Mouse (Mus musculus) c-Kit-positive CD71-negative TER-119-negative erythroid progenitor cells, embryonic 14.5 days (primary cell): ENCODE results near the gene Kif27.
"Not testable (repeated sequence)": the region's sequence is repeated elsewhere in the genome, so short reads cannot be mapped to it uniquely, and the experiment has no call there.

Experiments
- DNase-seq: peaks from one replicate; pipeline ENCODE4 v3.0.0-alpha.2; 2013; ENCODE audit warnings: low read depth

The Kif27 gene

DNA sequence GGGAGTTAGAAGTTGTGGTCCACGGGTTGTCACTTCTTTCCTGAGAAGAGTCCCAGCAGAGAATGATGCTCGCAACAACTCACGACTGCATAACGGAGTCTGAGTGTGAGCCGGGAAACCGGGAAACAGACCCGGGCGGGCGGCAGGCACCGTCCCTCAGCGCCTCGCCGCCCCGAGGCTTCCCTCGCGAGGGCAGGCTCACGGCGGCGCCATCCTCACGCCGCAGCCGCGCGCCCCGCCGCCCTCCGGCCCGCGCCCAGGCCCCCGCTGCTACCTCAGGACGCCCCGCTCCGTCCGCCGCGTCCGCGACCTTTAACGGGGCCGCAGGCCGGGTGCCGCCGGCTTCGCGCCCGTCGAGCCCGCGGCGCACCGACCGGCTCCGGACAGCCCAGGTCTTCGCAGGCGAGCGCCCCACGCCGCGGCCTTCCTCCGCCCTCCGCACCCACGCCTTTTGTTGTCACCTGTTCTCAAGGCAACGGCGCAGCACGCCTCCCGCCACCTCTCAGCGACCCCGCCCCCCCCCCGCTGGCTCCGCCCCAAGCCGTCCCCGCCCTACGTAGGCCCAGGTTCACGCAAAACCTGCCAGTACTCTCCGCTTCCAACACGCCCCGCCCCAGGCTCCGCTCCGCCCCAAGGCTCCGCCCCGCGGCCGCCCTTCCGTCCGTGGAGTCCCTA is at the start of gene Kif27:
Gene Kif27 (minus strand): TSS at position 494 of the 675 bp plus-strand sequence.
- peak; percentile 80 for DNase-seq

DNA sequence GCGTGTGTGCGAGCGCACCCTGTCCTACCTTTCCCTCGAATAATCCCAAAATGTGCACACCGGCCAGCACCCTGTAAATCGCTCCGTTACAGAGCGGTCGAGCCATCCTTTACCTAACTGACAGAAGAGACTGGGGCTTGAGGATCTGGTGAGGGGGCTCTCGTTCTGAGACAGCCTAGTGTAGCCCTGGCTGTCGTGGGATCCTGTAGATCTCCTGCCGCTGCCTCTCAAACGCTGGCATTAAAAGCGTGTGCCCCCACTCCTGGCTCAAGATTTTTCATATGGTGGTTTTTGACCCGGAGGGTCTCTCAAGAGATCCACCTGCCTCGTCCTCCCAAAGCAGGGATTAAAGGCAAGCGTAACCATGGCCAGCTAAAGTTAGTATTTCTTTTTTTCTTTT is 44.3 kb upstream of the Kif27 start, which contains the start of gene Hnrnpk:
Gene Hnrnpk (minus strand): TSS at position 101 of the 400 bp plus-strand sequence.
- not testable (repeated sequence) for DNase-seq

DNA sequence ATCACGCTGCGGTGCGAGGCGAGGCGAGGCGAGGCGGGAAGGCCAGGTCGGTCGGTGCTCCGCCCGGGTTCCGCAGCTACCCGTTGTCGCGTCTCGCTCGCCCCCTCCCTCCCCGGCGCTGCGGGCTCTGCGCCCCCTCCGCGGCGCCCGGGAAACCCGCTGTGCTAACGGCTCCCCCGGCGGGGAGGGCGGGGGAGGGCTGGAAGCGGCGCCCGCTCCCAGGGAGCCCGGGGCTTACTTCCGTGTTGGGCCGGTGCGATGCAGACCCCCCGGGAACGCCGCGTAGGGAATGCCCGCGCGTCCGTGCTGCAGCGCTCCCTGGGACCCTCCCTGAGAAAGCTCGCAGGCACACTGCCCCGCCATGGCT is 43.8 kb upstream of the Kif27 start:
- no peak for DNase-seq

DNA sequence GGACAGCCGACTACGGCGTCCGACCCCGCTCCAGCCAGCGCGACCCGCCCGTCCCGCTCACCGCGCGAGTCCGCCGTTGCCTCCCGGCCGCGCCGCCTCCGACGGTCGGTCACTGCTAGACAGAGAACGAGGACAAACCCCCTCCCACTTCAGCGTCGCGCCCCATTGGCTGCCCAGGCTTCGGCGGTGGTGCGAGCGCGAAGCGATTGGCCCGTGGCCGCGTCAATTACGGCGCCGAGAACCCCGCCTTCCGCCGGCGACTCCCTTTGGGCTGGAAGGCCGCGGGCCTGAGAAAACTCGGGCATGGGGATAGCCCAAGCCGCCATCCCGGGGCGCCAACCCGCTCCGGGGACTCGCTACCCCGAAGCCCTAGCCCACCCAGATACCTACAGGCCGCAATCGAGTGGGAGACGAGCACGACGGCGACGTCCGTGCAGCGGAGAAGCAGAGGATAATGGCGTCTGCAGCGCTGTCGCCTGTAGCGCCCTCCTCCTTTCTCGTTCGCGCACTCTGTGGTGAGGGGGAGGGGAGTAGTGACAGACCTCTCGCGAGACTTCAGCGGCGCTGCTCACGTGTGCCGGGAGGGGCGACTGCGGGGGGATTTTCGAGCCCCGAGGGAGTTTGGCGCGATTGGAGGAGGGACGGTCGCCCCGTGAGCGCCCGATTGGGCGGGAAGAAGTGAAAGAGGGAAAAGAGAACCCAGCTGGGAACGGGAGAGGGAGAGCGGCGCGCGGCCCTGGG is 43.3 kb upstream of the Kif27 start, which contains the start of gene Rmi1:
Gene Rmi1 (plus strand): TSS at position 246 of the 741 bp plus-strand sequence.
- DNase-seq: peak; percentile 97

DNA sequence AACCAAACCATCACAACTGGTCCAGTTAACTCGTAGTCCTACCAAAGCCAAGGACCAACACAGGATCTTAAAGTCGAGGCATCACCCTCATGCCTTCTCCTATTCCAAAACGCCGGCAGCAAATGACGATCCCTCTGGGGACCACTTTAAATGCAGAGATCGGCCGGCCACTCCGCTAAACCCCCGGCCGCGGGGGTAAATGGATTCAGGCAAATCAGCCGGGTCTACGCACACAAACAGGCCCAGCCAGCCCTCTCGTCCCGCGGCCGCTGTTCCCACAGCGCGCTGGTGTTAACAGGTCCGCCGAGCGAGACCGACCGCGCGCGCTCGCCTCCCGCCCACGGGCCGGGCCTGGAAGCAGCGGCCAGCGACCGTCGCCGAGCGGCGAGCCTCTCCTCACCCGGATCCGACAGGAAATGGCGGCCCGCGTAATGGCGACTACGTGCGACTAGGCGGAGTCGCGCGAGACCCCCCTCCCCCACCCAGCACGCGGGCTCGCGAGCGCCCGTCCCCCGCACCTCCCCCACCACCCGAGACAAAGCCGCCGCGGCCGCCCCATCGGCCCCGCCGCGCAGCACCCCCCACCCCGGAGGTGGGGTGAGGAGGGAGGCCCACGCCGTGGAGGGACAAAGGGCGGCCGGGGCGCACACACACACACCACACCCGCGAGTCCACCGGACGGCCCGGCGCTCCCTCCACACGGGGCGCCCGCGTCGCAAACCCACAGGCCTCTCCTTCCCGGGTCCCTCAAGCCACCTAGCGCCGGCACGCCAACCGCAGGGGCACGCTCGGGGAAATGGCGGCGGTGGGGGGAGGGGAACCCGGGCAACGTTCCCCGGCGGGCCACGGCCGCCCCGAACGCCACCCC is 42.4 kb upstream of the Kif27 start:
- no peak for DNase-seq

DNA sequence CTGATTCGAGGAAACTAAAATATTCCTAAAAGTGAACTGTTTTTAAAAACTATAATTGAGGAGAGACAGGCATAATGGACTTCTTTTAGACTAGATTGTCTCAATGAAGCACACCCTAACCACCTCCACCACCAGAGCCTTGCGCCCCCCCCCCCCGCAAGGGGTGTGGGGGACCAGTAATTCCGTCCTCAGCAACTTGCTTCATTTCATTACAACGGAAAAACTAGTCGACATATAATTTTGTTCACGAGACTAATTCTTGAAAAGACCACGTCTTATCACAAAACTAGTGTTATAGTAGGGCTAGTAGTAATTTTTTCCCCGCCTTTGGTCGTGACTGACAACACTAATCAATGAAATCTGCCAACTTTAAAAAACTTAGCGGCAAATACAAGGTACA is 41.7 kb upstream of the Kif27 start:
- no peak for DNase-seq

DNA sequence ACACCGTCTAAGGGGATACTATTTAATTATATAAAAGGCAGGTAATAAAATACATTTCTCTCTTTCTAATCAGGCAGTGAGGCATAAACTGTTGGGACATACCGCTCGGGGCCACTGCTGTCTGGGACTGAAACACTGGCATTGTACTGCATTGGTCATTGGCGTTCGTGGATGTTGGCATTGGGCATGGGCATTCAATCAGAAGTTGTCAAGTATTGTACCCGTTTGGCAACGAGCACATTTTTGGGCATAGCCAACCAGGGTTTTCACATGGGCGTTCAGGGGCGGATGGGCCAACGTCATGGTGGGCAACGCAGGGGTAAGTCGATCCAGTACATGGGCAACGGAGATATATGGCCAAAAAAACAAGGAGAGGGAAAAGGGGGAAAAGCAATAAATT is 38.7 kb upstream of the Kif27 start:
- no peak for DNase-seq

DNA sequence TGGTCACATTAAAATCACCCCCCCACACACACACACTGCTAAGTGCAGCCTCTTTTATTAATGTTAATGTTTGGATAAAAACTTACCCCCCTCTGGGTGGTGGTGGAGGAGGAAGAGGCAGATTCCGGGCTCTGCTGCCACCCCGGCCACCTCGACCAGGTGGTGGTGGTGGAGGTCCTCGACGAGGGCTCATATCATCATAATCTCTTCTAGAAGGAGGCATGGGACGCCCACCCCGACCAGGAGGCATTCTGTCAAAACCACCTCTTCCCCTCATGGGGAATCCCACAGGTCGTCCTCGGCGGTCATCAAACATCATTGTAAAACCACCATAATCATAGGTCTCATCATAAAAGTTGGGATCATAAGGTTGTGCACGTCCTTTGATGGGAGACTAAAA is 35.5 kb upstream of the Kif27 start:
- not testable (repeated sequence) for DNase-seq

DNA sequence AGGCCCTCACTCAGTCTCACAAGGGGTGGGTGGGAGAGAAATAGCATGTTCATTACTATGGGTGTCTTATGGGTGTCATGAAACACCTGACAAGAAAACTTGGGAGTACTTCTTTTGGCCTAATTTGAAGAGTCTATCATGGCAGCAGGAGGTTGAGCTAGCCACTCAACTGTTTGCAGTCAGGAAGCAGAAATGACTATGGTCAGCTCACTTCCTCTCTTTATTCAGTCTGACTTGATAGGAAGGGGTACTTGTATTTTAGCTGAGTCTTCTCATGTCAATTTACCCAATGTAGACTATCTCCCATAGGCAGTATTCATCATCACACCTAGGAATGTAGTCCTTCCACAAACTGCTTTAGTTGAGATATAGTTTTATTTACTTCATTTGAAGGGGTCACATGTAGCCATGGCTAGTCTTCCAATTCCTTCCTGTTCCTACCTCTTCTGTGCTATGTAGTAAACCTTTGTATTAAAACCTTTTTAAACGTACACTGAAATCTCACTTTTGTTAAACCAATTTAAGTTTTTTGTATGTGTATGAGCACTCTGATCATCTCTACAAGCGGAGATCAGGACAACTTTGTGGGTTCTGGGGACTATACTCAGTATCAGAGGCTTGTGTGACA is 30.5 kb upstream of the Kif27 start:
- DNase-seq: no peak

DNA sequence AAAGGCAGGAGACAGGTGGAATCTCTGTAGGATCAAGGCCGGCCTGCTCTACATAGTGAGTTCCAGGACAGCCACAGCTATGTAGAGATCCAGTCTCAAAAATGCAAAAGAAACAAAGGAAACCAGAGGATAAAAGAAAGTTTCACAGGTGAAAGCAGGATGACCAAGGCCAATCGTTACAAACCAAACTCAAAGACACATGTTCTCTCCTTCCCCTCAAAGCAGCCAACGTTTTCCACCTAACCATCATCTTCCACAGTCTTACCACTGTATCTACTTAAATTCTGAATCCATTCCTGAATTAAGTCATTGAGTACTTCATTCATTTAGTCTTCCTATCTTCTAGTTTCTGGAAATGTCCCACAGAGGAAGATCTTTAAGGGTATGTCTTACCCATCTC is 29.5 kb upstream of the Kif27 start:
- DNase-seq: no peak

DNA sequence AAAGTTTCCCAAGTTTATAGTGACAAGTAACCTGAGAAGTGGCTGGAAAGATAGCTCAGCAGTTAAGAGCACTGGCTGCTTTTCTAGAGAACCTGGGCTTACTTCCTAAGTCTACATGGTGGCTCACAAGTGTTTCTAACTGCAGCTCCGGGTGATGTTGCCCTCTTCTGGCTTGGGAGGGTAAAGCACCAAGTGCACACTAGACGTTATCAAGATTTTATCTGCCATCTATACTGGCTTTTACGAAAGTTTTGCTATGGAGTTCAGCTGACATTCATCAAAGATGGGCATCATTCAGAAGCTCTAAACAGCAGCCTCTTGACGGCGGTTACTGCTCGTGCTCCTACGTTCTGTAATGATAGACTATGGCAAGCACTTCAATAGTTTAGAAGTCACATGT is 29.0 kb upstream of the Kif27 start:
- DNase-seq: peak; percentile 62

DNA sequence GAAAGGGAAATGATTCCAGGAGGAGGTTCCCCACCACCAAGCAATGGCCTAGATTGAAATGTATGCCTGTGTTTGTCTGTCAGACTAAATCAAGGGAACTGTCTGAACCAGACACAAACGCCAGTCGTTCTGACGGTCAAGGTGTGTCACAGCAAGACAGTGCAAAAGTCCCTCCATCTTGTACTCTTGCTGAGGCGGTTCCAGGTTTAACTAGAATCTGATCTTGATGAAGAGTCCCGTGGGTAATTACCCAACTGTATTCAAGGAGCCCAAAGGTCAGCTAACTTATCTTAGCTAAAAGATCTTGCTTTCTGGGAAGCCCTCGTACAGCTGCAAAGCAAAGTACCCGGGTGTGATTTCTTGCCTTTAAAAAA is 26.6 kb upstream of the Kif27 start:
- DNase-seq: no peak

DNA sequence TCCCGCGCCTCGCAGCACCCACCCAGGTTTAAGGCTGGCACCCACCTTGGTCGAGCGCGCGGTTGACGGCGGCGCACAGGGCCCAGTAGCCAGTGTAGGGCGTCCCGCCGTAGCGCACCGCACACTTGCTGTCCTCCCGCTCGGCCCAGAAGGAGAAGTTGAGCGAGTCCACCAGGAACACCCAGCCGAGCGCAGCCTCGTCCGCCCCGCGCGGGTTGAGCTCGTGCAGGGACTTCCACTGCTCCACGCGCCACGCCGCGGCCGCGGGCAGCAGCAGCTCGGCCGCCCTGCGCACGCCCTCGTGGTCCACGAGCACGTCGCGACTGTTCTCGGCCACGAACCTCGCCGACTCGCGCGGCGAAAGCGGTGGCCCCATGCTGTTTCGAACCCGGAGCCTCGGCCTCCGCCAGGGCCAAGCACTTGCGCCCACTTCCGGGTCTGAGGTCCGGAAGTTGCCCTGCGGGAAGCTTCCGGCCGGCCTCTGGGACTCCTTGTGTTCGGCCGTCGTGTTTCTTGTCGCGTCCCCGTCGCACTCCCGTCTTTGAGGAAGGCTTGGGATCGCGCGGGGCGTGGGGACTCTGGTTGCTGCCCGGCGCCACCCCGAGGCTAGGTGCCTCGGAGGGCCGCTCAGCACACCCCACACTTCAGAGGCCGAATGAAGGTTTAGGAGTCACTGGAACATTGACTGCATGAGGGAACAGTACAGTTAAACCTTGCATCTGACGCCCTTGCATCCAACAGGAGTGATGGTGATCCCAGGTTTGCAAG is 26.0 kb upstream of the Kif27 start, which contains the start of gene 2210016F16Rik:
Gene 2210016F16Rik (minus strand): TSS at position 447 of the 768 bp plus-strand sequence.
- DNase-seq: no peak

DNA sequence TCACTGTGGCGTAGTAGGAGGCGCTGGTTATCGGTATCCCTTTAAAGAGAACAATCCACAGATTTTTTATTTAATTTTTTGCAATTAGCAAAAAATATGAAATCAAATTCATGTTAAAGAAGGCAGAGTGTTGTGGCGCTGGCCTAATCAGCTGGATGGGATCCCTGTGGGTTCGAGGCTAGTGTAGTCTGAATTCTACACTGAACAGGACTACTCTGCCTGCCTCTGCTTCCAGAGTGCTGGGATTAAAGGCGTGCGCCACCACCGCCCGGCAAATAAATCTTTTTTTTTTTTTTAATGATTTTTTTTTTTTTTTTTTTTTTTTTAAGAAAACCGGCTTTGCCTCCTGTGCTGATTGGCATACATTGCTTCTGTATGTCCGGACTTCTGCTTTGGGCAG is 25.4 kb upstream of the Kif27 start:
- no peak for DNase-seq

DNA sequence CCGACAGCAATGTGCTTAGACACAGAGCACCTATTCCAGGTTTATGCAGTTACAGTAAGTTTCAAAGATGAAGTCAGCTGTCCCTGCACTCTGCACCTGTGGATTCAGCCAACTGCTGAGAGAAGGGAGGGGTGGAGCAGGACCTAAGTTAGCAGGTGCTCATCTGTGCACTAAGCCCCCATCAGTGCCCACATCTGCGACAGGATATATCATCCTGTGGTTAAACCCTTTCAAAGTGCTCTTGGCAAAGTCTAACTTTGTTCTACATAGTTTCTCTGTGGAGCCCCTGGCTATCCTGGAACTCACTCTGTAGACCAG is 14.2 kb upstream of the Kif27 start:
- no peak for DNase-seq

DNA sequence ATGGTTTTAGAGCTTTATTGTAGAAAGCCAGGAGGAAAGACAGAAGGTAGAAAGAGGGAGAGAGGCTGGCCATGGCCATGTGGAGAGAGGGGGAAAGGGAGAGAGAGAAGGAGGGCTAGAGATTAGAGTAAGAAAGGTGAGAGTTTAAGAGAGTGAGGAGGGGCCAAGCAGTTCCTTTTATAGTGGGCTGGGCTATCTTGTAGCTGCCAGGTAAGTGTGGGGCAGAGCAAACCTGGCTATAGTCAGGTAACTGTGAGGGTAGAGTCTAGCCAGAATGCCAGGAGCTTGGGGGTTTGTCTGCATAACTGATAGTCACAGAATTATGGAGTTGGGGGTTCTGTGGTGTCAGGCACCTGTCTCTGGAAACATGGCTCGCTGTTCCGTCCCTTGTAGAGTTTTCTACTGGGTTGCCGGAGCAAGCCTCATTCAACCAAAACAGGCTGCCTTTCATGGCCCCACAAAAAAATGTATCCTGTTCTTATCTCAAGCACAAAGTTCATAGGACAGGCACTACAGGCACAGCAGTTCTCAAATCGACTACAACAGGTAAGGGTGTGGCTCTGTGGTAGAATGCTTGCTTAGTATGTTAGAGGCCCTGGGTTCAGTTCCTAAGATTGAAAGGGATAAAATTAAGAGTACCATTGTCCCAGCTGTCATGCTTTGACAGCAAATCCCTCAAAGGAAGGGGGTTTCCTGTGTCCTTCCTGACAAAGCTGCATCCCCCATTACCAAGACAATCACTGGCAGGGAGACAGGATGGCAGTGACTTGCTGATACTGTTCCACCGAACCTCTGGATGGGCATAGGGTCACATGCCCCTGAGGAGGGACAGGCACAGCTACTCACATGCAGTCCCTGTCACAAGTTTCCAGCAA is 13.6 kb upstream of the Kif27 start:
- no peak for DNase-seq

DNA sequence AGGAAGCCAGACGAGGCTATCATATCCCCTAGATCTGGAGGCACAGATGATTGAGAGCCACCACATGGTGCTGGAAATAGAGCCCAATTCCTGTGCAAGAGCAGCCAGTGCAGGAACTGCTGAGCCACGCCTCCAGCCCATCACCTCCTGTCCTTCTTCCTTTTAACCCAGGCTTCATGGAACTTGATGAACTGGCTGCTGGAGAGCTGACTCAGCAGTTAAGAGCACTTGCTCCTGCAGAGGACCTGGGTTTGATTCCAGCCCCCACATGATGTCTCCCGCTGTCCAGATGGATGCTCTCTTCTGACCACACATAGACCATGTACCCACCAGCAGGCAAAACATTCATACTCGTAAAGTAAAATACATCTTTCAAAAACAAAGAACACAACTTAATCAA is 9.9 kb upstream of the Kif27 start:
- no peak for DNase-seq

DNA sequence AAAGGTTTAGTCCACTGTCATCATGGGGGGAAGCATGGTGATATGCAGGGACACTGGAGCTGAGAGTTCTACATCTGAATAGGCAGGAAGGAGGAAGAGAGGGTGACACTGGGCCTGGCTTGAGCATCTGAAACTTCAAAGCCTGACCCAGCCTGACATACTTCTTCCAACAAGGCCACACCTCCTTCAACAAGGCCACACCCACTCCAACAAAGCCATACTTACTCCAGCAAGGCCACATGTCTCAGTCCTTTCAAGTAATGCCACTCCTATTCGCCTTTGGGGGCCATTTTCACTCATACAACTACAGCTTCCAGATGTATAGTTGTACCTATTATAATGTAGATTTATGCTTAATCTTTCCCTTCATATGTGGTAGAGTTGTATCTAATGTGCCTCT is 8.7 kb upstream of the Kif27 start:
- DNase-seq: no peak

DNA sequence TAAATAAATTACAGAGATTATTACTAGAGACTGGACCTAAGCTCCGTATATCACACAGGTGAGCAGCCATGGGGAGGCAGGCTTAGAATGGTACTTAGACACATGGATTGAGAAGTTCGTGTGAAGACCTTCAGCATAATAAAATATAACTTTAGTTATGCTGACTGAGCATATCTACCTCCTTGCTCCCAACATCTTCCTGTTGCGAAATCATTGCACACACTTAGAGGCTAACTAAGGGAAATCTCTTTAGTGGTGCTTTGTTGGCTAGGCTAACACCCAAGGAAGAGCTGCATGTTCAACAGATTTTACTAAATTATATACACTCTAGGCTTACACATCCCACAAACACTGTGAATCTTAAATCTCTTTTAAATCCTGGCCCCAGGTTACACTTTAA is 7.5 kb upstream of the Kif27 start:
- no peak for DNase-seq

DNA sequence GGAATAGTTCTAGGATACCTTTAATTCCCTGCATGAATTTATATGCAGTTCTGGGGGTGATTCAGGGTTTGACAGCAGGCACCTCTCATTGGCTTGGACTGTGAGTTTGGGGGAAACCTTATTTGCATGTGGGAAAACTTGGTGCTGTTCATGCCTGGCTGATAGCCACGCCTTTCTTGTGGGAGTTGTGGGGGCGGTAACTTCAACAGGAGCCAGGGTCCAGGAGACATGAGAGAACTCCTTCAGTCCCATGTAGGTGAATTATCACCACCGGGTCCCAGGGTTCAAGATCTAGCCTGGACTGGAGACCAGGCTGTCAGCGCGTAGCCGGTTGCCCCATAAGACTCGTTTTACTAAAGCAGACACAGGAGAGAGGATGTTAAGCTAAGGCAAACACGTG is 6.3 kb upstream of the Kif27 start:
- not testable (repeated sequence) for DNase-seq
